Mouse (Mus musculus): ENCODE measurements around the gene Dnah17. TPM values are rescaled to one million over a fixed set of nuclear protein-coding genes. Genes with fewer than 3 reads are reported as not detected.

The Dnah17 gene
- polyA plus RNA-seq, 1 experiment from 2014 or later = 0.13 TPM

- WGBS = 67% methylated on average over 5 of the region's 5 CpGs
- no peak for ATAC-seq
Observed at GRCm38 (mm10) chr11:117982426-117982825, 148.0 kb downstream of the Dnah17 start.

DNA sequence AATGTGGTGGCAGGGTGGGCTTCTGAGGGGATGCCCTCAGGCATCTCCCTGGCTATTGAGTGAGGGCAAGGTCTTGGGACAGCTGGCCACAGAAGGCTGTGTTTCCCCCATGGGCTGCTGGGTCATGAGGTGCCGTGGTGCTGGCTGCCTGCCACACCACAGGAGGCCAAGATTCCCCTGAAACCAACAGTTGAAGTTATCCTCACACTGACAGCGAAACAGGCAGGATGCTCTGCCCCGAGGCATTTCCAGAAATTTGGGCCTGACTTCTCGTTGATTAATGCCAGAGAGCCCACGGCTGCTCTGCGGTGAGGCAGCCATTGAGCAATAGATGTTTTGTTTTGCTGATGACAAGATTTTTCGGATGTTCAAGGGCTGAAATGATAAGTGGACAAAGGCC, 151.0 kb downstream of the Dnah17 start:
- no peaks in the 10 kb centered on the region for H3K36me3 ChIP-seq (ENCODE audit: control insufficient read depth, insufficient read depth, low read length)
- no peak overlapping the region for H3K4me2 ChIP-seq (ENCODE audit: low read depth, low read length)
- 51% methylated on average over 7 of the region's 7 CpGs for WGBS
- no peak for ATAC-seq
- H3K4me3 ChIP-seq (ENCODE audit: low read length) = no peak overlapping the region
- no peak overlapping the region for H3K9ac ChIP-seq (ENCODE audit: low read depth, low read length)
- H3K9me3 ChIP-seq (ENCODE audit: control insufficient read depth, low read length) = no peaks in the 10 kb centered on the region
- H3K27ac ChIP-seq (ENCODE audit: low read length) = no peak overlapping the region
- H3K4me1 ChIP-seq (ENCODE audit: control insufficient read depth, insufficient read depth, low read length) = peaks cover 19% of the 10 kb centered on the region
- H3K27me3 ChIP-seq (replicated peaks; ENCODE audit: control insufficient read depth, insufficient read depth, low read length) = no peaks in the 10 kb centered on the region

More at GRCm38 (mm10) chr11:117982426-117982825, 148.0 kb downstream of the Dnah17 start:
- Histone ChIP-seq H3K9me3 (ENCODE audit: control insufficient read depth, low read length) (no peaks in the 10 kb centered on the region), H3K27me3 (replicated peaks; ENCODE audit: control insufficient read depth, insufficient read depth, low read length) (no peaks in the 10 kb centered on the region), H3K4me3 (ENCODE audit: low read length) (no peak overlapping the region), H3K36me3 (ENCODE audit: control insufficient read depth, insufficient read depth, low read length) (no peaks in the 10 kb centered on the region), H3K4me1 (ENCODE audit: control insufficient read depth, insufficient read depth, low read length) (peaks cover 5% of the 10 kb centered on the region), H3K9ac (ENCODE audit: low read depth, low read length) (no peak overlapping the region), H3K27ac (ENCODE audit: low read length) (no peak overlapping the region), H3K4me2 (ENCODE audit: low read depth, low read length) (no peak overlapping the region)

GRCm38 (mm10) chr11:117977694-117978360, 152.6 kb downstream of the Dnah17 start:
- 62% methylated on average over 4 of the region's 5 CpGs for WGBS
- Histone ChIP-seq H3K4me1 (ENCODE audit: control insufficient read depth, insufficient read depth, low read length) (peaks cover 24% of the 10 kb centered on the region), H3K36me3 (ENCODE audit: control insufficient read depth, insufficient read depth, low read length) (no peaks in the 10 kb centered on the region), H3K27me3 (replicated peaks; ENCODE audit: control insufficient read depth, insufficient read depth, low read length) (no peaks in the 10 kb centered on the region), H3K4me3 (ENCODE audit: low read length) (no peak overlapping the region), H3K9me3 (ENCODE audit: control insufficient read depth, low read length) (no peaks in the 10 kb centered on the region), H3K27ac (ENCODE audit: low read length) (no peak overlapping the region), H3K9ac (ENCODE audit: low read depth, low read length) (no peak overlapping the region), H3K4me2 (ENCODE audit: low read depth, low read length) (no peak overlapping the region)
- ATAC-seq = no peak

DNA sequence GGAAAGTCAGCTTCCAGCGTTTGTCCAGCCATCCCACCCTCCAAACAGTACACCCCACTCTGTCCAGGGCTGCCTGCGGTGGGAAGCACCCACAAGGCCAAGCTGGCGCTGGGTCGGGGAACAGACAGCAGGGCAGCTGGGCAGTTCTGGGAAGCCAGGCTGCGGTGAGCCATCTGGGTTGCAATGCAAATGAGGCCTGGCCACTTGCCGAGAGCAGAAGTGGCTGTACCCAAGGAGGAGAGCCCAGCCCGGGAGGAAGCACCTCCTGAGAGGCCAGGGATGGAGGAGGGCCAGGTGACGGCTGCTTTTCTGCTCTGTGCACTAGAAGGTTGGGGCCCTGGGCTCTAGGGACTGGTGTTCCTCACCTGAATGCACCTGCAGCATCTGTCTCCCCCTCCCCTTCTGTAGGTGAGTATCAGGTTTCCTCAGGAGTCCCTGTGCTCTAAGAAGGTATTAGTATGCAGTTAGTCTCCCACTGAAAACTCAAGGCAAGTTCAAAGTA, 154.3 kb downstream of the Dnah17 start:
- ATAC-seq = no peak

GRCm38 (mm10) chr11:117975211-117975967, 155.0 kb downstream of the Dnah17 start:
- Histone ChIP-seq H3K4me2 (ENCODE audit: low read depth, low read length) (no peak overlapping the region), H3K9ac (ENCODE audit: low read depth, low read length) (no peak overlapping the region), H3K4me1 (ENCODE audit: control insufficient read depth, insufficient read depth, low read length) (peaks cover 28% of the 10 kb centered on the region), H3K27ac (ENCODE audit: low read length) (0 out of 2 replicates have a peak overlapping the region, but pooled peaks have one; percentile 1), H3K27me3 (replicated peaks; ENCODE audit: control insufficient read depth, insufficient read depth, low read length) (no peaks in the 10 kb centered on the region), H3K4me3 (ENCODE audit: low read length) (no peak overlapping the region), H3K36me3 (ENCODE audit: control insufficient read depth, insufficient read depth, low read length) (no peaks in the 10 kb centered on the region), H3K9me3 (ENCODE audit: control insufficient read depth, low read length) (no peaks in the 10 kb centered on the region)
- WGBS = 36% methylated on average over 18 of the region's 18 CpGs
- ATAC-seq = no peak

More for the DNA sequence above, 154.3 kb downstream of the Dnah17 start:
- no peak overlapping the region for H3K4me2 ChIP-seq (ENCODE audit: low read depth, low read length)
- 37% methylated on average over 8 of the region's 8 CpGs for WGBS
- no peak overlapping the region for H3K4me3 ChIP-seq (ENCODE audit: low read length)
- no peak overlapping the region for H3K9ac ChIP-seq (ENCODE audit: low read depth, low read length)
- no peak overlapping the region for H3K27ac ChIP-seq (ENCODE audit: low read length)
- no peaks in the 10 kb centered on the region for H3K9me3 ChIP-seq (ENCODE audit: control insufficient read depth, low read length)
- H3K27me3 ChIP-seq (replicated peaks; ENCODE audit: control insufficient read depth, insufficient read depth, low read length) = no peaks in the 10 kb centered on the region
- peaks cover 24% of the 10 kb centered on the region for H3K4me1 ChIP-seq (ENCODE audit: control insufficient read depth, insufficient read depth, low read length)
- H3K36me3 ChIP-seq (ENCODE audit: control insufficient read depth, insufficient read depth, low read length) = no peaks in the 10 kb centered on the region

DNA sequence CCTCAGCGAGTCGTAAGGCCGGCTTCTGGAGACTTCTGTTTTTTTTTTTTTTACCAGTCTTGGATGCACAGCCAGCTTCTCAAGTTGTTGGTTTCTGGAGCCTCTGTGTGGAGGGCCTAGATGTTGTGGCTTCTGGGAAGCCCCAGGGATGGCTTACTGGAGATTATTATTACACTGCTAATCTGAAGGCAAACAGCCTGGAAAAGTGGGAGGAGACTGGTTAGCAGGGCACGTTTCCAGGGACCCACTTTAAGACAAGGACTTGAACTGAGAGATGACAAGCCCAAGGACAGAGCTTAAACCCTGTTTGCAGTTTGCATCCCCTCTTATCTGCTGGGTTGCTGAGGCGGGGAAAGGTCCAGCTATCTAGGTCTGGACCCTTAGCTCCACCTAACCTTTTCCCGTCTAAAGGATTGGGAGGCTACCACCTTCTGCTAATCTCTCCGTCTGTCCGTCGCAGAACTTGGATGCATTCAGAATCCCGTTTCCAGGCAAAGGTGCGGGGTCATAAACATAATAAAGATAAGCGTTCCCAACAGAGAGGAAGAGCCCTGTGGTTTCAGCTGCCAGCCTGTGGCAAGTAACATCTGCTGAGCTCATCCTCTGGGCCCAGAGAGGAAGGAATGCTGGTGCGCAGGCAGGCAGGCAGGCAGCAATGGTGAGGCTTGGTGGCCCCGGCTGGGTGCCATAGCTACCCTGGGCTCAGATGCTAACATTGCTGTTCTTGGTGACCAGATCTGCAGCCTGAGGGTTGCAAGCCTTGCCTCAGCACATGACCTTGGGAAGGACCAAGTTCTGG, 155.9 kb downstream of the Dnah17 start:
- 40% methylated on average over 14 of the region's 14 CpGs for WGBS
- no peaks in the 10 kb centered on the region for H3K27me3 ChIP-seq (replicated peaks; ENCODE audit: control insufficient read depth, insufficient read depth, low read length)
- H3K36me3 ChIP-seq (ENCODE audit: control insufficient read depth, insufficient read depth, low read length) = no peaks in the 10 kb centered on the region
- no peak overlapping the region for H3K4me3 ChIP-seq (ENCODE audit: low read length)
- no peak overlapping the region for H3K4me2 ChIP-seq (ENCODE audit: low read depth, low read length)
- no peak for ATAC-seq
- no peak overlapping the region for H3K27ac ChIP-seq (ENCODE audit: low read length)
- H3K9me3 ChIP-seq (ENCODE audit: control insufficient read depth, low read length) = no peaks in the 10 kb centered on the region
- no peak overlapping the region for H3K9ac ChIP-seq (ENCODE audit: low read depth, low read length)
- H3K4me1 ChIP-seq (ENCODE audit: control insufficient read depth, insufficient read depth, low read length) = peaks cover 30% of the 10 kb centered on the region

- Histone ChIP-seq H3K36me3 (ENCODE audit: control insufficient read depth, insufficient read depth, low read length) (no peaks in the 10 kb centered on the region), H3K4me1 (ENCODE audit: control insufficient read depth, insufficient read depth, low read length) (peaks cover 31% of the 10 kb centered on the region), H3K4me2 (ENCODE audit: low read depth, low read length) (no peak overlapping the region), H3K27ac (ENCODE audit: low read length) (no peak overlapping the region), H3K9me3 (ENCODE audit: control insufficient read depth, low read length) (no peaks in the 10 kb centered on the region), H3K27me3 (replicated peaks; ENCODE audit: control insufficient read depth, insufficient read depth, low read length) (no peaks in the 10 kb centered on the region), H3K4me3 (ENCODE audit: low read length) (no peak overlapping the region), H3K9ac (ENCODE audit: low read depth, low read length) (no peak overlapping the region)
- 43% methylated on average over 5 of the region's 5 CpGs for WGBS
- ATAC-seq = no peak
Observed at GRCm38 (mm10) chr11:117973569-117973968, 156.9 kb downstream of the Dnah17 start.

- Histone ChIP-seq H3K27me3 (replicated peaks; ENCODE audit: control insufficient read depth, insufficient read depth, low read length) (no peaks in the 10 kb centered on the region), H3K4me1 (ENCODE audit: control insufficient read depth, insufficient read depth, low read length) (peaks cover 33% of the 10 kb centered on the region), H3K27ac (ENCODE audit: low read length) (no peak overlapping the region), H3K4me3 (ENCODE audit: low read length) (no peak overlapping the region), H3K36me3 (ENCODE audit: control insufficient read depth, insufficient read depth, low read length) (no peaks in the 10 kb centered on the region), H3K9me3 (ENCODE audit: control insufficient read depth, low read length) (no peaks in the 10 kb centered on the region), H3K9ac (ENCODE audit: low read depth, low read length) (no peak overlapping the region), H3K4me2 (ENCODE audit: low read depth, low read length) (no peak overlapping the region)
- WGBS = 79% methylated on average over 11 of the region's 11 CpGs
- ATAC-seq = no peak
Observed at GRCm38 (mm10) chr11:117972656-117973558, 157.5 kb downstream of the Dnah17 start.
